Mouse (Mus musculus) stomach, postnatal 0 days (tissue): ENCODE data around the gene Efna5.

ENCODE experiments used
- CTCF ChIP-seq: IDR thresholded peaks from 2 replicates; pipeline ENCODE4 v1.5.1; 2016; ENCODE audit warnings: antibody characterized with exemption, low read depth, mild to moderate bottlenecking, moderate library complexity
- EP300 ChIP-seq: optimal IDR thresholded peaks from 2 replicates; pipeline ENCODE3; 2016; ENCODE audit warnings: antibody characterized with exemption

DNA sequence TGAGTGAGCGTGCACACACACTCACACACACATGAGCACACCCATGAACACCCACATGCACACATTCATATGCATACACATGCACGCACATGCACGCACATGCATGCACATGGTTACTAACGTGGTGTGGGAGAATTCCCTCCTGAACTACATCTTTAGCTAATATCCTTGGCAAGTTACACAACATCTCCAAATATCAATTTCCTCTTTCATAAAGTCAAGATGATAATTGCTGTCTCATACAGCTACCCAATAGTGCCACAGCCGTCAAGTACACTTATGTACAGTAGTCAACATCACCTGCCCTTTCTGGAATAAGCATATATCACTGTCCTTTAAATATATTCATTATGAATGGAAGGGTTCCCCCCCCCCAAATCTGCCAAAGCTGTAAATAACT lies 61.2 kb downstream of the Efna5 start:
- TF ChIP-seq CTCF: no peak
- no peak for TF ChIP-seq EP300
